Mouse (Mus musculus) kidney, adult 11 months (tissue): ENCODE results near the gene Sp6.

Experiments used
- DNase-seq: peaks from one replicate; pipeline ENCODE4 v3.0.0; 2022

Gene Sp6

DNA sequence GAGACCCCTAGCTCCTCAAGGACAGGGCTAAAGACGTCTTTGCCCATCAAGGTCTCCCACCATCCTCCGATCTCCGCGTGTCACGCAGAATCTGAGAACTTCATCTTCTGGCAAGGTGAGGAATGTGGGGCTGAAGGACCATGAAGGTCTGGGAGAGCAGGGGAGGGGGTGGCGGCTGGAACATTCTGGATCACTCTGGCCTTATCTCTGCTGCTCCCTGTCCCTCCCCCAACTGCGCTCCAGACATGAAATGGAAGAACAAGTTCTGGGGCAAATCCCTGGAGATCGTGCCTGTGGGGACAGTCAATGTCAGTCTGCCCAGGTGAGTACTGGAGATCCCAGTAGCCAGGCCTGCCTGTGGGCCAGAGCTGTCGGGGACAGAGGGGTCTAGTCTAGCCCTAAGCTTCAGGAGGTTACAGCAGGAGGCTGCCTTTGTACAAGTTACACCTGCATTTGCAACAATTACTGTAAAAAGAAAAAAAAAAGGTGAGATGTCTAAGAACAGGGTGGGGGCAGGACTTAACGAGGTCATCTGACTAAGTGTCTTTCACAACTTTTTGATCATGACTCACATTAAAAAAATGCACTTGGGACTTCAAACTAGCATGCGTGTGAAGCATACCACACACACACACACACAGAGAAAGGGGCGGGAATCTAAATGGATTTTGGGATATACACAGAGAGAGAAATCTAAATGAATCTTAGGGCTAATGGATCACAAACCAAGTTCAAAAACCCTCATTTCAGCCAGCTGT, 52.5 kb downstream of the Sp6 start:
- DNase-seq, result no peak

DNA sequence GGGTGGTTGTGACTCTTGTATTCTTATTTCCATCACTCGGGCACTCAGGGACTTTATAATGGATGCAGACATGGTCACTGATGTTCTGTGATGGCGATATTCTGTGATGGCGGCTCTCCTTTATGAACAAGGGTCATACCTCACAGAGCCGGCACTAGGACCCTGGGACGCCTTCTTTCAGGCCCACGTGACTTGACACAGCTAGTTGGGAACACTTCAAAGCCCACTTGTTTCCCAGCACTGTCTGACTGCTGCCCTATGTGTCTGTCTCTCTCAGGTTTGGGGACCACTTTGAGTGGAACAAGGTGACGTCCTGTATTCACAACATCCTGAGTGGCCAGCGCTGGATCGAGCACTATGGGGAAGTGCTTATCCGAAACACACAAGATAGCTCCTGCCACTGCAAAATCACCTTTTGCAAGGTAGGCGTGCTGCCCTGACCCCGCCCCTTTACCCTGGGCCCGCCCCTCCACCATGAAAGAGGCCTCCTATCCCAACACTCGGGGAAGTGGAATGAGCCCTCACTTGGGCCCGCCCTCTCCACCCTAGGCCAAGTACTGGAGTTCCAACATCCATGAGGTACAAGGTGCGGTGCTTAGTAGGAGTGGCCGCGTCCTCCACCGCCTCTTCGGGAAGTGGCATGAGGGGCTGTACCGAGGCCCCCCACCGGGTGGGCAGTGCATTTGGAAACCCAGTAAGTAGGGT, 53.6 kb downstream of the Sp6 start:
- DNase-seq, result no peak

DNA sequence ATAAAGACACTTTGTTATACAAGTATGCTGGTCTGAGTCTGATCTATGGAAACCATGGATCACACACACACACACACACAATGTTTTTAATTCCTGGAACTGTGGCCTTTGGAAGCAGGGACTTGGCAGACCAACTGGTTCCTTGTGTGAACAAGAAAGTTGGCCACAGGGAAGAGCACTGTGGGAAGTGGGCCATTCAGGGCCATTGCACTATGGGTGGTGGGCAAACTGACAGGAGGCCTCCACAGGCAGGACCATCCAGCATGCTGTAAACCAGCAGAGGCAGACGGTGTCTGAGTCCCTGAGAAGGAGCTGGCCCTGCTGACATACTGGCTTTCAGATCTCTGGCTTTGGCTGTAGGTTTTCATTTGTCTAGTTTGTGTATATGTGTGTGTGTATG, 56.1 kb downstream of the Sp6 start:
- no peak for DNase-seq

DNA sequence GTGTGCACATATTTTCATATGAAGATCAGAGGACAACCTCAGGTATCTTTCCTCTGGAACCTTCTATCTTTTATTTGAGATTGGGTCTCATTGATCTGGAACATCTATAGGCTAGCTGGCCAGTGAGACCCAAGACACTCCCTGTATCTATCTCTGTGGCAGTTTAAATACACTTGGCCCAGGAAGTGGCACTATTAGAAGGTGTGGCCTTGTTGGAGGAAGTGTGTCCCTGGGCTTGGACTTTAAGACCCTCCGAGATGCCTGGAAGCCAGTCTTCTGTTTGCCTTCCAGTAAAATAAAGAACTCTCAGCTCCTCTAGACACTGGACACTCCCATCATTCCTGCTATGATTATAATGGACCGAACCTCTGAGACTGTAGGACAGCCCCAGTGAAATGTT, 56.6 kb downstream of the Sp6 start:
- no peak for DNase-seq

DNA sequence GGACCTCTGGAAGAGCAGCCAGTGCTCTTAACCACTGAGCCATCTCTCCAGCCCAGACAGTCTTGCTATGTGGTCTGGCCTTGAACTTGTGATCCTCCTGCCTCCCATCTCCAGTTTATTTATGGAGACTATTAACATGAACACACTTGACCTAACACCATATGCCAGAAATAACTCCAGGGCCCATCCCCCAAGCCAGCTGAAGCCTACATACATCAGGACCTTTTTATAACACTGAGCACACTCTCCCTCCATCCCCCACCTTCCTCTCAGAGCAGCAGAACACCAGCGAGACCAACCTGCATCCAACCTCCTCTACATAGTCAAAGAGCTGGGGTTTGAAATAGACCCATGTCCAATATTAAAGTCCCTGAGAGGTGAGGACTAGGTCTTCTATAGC, 57.9 kb downstream of the Sp6 start:
- DNase-seq, result no peak

DNA sequence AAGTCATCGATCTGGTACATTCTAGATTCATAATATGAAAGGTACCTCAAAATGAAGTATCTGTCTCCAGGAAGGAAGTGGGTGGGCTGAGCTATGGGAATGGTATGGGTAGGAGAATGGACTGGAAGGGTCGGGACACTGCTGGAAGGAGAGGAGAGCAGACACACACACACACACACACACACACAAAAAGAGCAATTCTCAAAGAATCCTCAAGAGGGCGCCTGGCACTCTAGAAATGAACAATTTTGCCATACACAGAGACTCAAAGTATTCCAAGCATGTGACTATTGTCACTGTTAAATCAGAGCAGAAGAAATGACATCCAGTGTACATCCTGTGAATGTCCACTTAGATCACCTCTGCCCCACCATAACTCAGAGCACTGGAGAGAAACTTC, 59.3 kb downstream of the Sp6 start:
- no peak for DNase-seq

DNA sequence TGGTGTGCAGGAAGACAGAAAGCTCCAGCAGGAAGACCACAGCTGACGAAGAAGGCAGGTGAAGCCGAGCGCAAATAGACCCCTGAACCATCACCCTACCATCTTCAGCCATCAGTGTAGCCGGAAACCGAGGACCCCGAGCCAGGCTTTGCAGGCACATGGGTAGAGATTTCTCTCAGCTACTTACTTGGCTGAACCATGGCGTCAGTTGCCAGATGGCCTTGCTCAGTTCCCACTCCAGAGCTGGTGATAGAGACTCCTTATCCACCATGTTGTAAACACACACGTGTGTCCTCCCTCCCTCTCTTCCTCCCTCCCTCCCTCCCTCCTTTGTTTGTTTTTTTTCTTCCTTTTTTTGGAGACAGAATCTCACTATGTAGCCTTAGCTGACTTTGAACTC, 61.0 kb downstream of the Sp6 start:
- no peak for DNase-seq
